Mouse (Mus musculus) ES-E14 (cell line): ENCODE measurements around the gene 4930503B20Rik.

Experiments
- CHD2 ChIP-seq: IDR thresholded peaks from 2 replicates; pipeline ENCODE4 v1.6.1; 2014; ENCODE audit warnings: mild to moderate bottlenecking, low read depth, low read length, inconsistent platforms
- HCFC1 ChIP-seq: IDR thresholded peaks from 2 replicates; pipeline ENCODE4 v1.6.1; 2012; ENCODE audit warnings: low read length, inconsistent platforms, borderline replicate concordance; ENCODE audit not compliant: insufficient read depth
- MAFK ChIP-seq: IDR thresholded peaks from 2 replicates; pipeline ENCODE4 v1.6.1; 2014; ENCODE audit warnings: mild to moderate bottlenecking, low read depth, low read length, inconsistent platforms; ENCODE audit not compliant: insufficient read depth
- ZC3H11A ChIP-seq: IDR thresholded peaks from 2 replicates; pipeline ENCODE4 v1.6.1; 2012; ENCODE audit warnings: low read depth, mild to moderate bottlenecking, inconsistent platforms, low read length, borderline replicate concordance
- ZNF384 ChIP-seq: IDR thresholded peaks from 2 replicates; pipeline ENCODE4 v1.6.1; 2012; ENCODE audit warnings: low read depth, low read length, inconsistent platforms

GRCm38 (mm10) chr3:146620101-146620500, 31.0 kb downstream of the 4930503B20Rik start:
- TF ChIP-seq CHD2: no peak
- no peak for TF ChIP-seq ZNF384
- TF ChIP-seq MAFK: no peak
- TF ChIP-seq ZC3H11A: no peak
- no peak for TF ChIP-seq HCFC1
